Mouse (Mus musculus) forebrain, postnatal 0 days (tissue): ENCODE measurements around the gene Kcnn3. TPM values are rescaled to one million over a fixed set of nuclear protein-coding genes. Genes with fewer than 3 reads are reported as not detected.
A peak's percentile ranks its signal among the peaks of the same experiment; 100 is the strongest.

Experiments
- ATAC-seq: fragments of 200-750 bp; cut with Nextera tagmentation; 2 replicates; pipeline ENCODE4 v1.8.0; 2017; ENCODE audit warnings: mild to moderate bottlenecking, moderate library complexity
- DNase-seq: peaks from one replicate; pipeline ENCODE4 v3.0.0-alpha.2; 2015
- H3K27ac ChIP-seq: fragments of 300-500 bp; sonication (generic); 2 replicates; pipeline ENCODE4 v1.5.1; 2014; ENCODE audit warnings: low read depth, mild to moderate bottlenecking, antibody characterized with exemption, low read length, moderate library complexity, mixed read lengths
- H3K27me3 ChIP-seq: fragments of 300-500 bp; sonication (generic); 2 replicates; pipeline ENCODE4 v1.6.1; 2014; ENCODE audit warnings: mild to moderate bottlenecking, low read length, mixed read lengths; ENCODE audit not compliant: insufficient read depth
- H3K36me3 ChIP-seq: fragments of 300-500 bp; sonication (generic); 2 replicates; pipeline ENCODE4 v1.6.1; 2014; ENCODE audit warnings: mild to moderate bottlenecking, moderate library complexity; ENCODE audit not compliant: insufficient read depth
- H3K4me1 ChIP-seq: fragments of 300-500 bp; sonication (generic); 2 replicates; pipeline ENCODE4 v1.6.1; 2014; ENCODE audit warnings: antibody characterized with exemption; ENCODE audit not compliant: insufficient read depth
- H3K4me2 ChIP-seq: fragments of 300-500 bp; sonication (generic); 2 replicates; pipeline ENCODE4 v1.6.1; 2014; ENCODE audit warnings: low read depth, mild to moderate bottlenecking, moderate library complexity
- H3K4me3 ChIP-seq: fragments of 300-500 bp; sonication (generic); 2 replicates; pipeline ENCODE4 v1.5.1; 2014; ENCODE audit warnings: low read depth, low read length, mixed read lengths
- H3K9ac ChIP-seq: fragments of 300-500 bp; sonication (generic); 2 replicates; pipeline ENCODE4 v1.6.1; 2014; ENCODE audit warnings: mild to moderate bottlenecking
- H3K9me3 ChIP-seq: fragments of 300-500 bp; sonication (generic); 2 replicates; pipeline ENCODE4 v1.6.1; 2016; ENCODE audit warnings: low read length
- CTCF ChIP-seq: sonication (generic); IDR thresholded peaks from 2 replicates; pipeline ENCODE4 v1.5.1; 2016; ENCODE audit warnings: antibody characterized with exemption, control low read depth, low read depth
- WGBS: fragments of 180-500 bp; shearing (Covaris S2); extraction: QIAGEN DNeasy Blood & Tissue Kit; methylation state at CpG from one replicate; pipeline ENCODE4 v1.1.7; 2014; 5-methylcytosine and 5-hydroxymethylcytosine counted together
- polyA plus RNA-seq: library from polyadenylated mRNA; unstranded; fragments of >200 nt; fragmentation: Nextera tagmentation; extraction: Ambion mirVana; gene quantifications from 2 replicates; pipeline ENCODE4 v1.2.1, GENCODE M21; 2015
- total RNA-seq: library from RNA; depleted of rRNA; stranded (reverse); fragments of >200 nt; gene quantifications from 2 replicates; pipeline ENCODE4 v1.2.3, GENCODE M21; 2014

The Kcnn3 gene
- total and polyA plus RNA-seq, 2 experiments from 2014 or later = 5.1 to 13.6 TPM

DNA sequence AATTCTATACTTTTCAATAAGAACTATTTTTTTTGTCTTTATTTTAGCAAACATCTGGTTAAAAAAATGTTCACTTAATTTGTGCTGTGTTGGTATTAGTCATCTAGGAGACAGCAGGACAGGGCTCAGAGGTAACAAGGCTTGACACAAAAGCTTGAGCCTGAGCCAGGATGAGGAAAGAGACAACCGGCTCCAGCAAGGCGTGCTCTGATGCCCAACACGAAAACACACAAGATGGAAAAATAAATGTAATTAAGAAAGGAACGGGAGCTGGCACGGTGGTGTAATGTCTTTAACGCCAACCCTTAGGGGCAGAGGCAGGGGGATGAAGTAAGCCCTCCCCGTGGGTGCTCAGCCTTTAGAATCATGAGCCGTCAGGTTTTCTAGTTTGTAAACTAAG, 33.9 kb upstream of the Kcnn3 start:
- Histone ChIP-seq H3K9ac (no peak overlapping the region), H3K9me3 (no peaks in the 10 kb centered on the region), H3K36me3 (no peaks in the 10 kb centered on the region), H3K4me3 (no peak overlapping the region), H3K27me3 (no peaks in the 10 kb centered on the region), H3K4me1 (no peaks in the 10 kb centered on the region), H3K4me2 (no peak overlapping the region), H3K27ac (no peak overlapping the region)
- TF ChIP-seq CTCF = no peak
- WGBS = 61% methylated on average over 8 of the region's 8 CpGs
- DNase-seq = no peak
- no peak for ATAC-seq

DNA sequence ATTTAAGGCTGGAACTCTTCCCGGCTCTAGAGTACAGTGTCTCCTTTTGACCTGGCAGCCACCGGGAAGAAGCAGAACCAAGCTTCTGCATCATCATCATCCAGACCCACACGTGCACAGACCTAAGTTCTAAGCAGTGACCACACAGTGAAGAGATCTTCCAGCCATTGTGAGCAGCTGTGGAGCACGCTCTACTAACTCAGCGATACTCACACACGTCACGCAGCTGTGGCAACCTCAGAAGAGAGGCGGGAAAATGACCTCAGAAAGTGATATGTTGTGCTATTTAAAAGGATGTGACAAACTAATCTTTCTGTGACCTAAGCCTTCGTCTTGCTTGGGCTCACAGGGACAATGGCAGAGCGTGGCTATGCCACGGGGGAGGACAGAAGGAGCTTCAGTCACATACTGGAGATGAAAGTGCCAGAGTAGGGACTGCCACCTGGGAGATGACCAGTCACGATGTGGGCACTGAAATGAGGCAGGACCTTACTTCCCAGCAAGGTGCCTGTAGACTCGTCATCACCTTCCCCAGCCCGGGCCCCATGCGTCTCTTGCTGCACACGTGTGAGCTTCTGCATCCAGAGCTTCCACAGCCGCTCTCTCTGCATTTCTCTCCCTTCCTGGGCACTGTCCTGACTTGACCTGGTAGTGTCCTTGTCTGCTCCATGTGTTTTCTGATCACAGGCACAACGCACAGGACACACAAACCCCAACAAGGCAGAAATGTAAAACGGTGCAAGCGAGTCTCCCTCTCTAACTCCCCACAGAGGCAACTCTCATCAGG, 32.9 kb upstream of the Kcnn3 start:
- no peak overlapping the region for H3K27ac ChIP-seq
- H3K4me1 ChIP-seq = no peaks in the 10 kb centered on the region
- no peak for TF ChIP-seq CTCF
- H3K4me2 ChIP-seq = no peak overlapping the region
- no peaks in the 10 kb centered on the region for H3K36me3 ChIP-seq
- H3K9me3 ChIP-seq = no peaks in the 10 kb centered on the region
- DNase-seq = no peak
- no peak for ATAC-seq
- no peaks in the 10 kb centered on the region for H3K27me3 ChIP-seq
- WGBS = 62% methylated on average over 20 of the region's 20 CpGs
- H3K4me3 ChIP-seq = no peak overlapping the region
- H3K9ac ChIP-seq = no peak overlapping the region

DNA sequence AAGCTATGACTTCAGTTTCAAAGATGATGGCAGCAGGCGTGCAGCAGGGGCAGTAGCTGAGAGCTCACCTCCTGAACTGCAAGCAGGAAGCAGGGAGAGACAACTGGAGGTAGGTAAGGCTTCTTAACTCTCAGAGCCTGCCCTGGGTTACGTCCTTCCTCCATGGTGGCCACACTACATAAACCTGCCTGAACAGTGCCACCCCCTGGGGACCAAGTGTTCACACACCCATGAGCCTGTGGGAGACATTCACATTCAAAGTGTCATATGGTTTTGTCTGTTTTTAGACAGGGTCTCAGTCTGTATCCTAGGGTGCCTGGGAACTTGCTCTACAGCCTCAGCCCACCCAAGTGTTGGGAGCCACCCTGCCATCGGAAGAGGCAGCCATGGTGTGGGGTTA, 29.2 kb upstream of the Kcnn3 start:
- Histone ChIP-seq H3K4me2 (no peak overlapping the region), H3K9me3 (no peaks in the 10 kb centered on the region), H3K36me3 (no peaks in the 10 kb centered on the region), H3K4me3 (no peak overlapping the region), H3K27me3 (no peaks in the 10 kb centered on the region), H3K4me1 (no peaks in the 10 kb centered on the region), H3K9ac (no peak overlapping the region), H3K27ac (no peak overlapping the region)
- WGBS = 82% methylated on average over 3 of the region's 3 CpGs
- TF ChIP-seq CTCF = no peak
- ATAC-seq (no peak), DNase-seq (no peak)

DNA sequence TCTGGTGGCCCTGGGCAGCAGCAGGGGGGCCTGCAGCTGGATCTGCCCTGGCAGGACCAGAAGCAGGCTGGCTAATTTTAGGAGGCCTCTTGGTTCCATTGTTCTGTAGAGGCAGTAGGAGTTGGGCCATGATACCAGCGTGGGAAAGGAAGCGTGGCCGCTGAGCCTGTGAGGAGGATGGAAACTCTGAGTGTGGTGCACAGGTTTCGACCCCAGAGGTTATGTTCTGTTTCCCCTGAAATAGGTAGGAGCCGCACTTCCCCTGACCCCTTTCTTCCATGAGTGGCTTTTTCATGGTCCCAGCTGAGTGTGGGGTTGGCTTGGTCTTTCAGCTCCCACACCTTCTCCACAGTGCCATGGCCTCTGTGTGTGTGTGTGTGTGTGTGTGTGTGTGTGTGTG, 28.4 kb upstream of the Kcnn3 start:
- no peak overlapping the region for H3K4me2 ChIP-seq
- no peak for ATAC-seq

DNA sequence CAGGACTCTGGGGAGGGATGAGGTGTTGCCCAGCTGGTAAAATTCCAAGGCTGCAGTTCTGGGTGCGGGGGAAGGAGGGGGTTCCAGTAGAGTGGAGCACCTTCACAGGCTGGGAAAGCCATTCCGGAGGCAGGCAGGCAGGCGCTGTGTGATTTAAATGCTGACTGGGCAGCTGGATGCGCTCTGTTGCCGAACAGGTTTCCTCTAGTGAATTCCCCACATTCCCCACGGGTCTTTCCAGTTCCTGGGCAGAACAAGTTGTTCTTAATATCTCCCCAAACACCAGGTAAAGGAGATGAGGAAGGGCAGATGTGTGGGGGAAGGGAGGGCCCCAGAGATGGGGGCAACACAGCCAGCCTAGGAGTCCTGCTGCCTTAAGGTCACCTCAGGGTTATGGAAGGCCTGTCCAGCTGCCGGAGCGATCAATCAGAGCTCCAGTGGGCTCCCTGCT, 27.2 kb upstream of the Kcnn3 start:
- Histone ChIP-seq H3K36me3 (no peaks in the 10 kb centered on the region), H3K9me3 (no peaks in the 10 kb centered on the region), H3K4me3 (no peak overlapping the region), H3K9ac (no peak overlapping the region), H3K4me1 (no peaks in the 10 kb centered on the region), H3K27me3 (no peaks in the 10 kb centered on the region), H3K4me2 (no peak overlapping the region), H3K27ac (no peak overlapping the region)
- DNase-seq (no peak), ATAC-seq (no peak)
- no peak for TF ChIP-seq CTCF
- WGBS = 57% methylated on average over 8 of the region's 8 CpGs

More for the DNA sequence above, 28.4 kb upstream of the Kcnn3 start:
- H3K27me3 ChIP-seq = no peaks in the 10 kb centered on the region
- H3K4me3 ChIP-seq = no peak overlapping the region
- no peaks in the 10 kb centered on the region for H3K4me1 ChIP-seq
- DNase-seq = no peak
- 90% methylated on average over 5 of the region's 5 CpGs for WGBS
- no peak overlapping the region for H3K9ac ChIP-seq
- no peaks in the 10 kb centered on the region for H3K9me3 ChIP-seq
- TF ChIP-seq CTCF = no peak
- no peak overlapping the region for H3K27ac ChIP-seq
- H3K36me3 ChIP-seq = no peaks in the 10 kb centered on the region

DNA sequence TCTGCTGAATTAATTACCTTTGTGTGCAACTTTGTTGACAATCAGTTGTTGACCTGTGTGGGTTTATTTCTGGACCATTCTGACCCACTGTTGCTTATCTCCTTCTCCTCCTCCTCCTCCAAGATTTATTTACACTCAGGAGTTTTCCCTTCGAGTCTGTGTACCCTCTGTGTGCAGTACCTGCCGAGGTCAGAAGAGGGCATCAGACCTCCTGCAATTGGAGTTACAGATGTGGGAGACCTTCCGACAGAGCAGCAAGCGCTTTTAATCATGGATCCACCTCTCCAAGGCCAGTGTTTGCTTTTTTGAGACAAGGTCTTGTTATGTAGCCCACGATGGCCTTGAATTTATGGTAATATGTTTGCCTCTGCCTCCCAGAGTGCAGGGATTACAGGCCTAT, 25.3 kb upstream of the Kcnn3 start:
- Histone ChIP-seq H3K27ac (no peak overlapping the region), H3K4me2 (no peak overlapping the region), H3K27me3 (no peaks in the 10 kb centered on the region), H3K4me3 (no peak overlapping the region), H3K9me3 (no peaks in the 10 kb centered on the region), H3K9ac (no peak overlapping the region), H3K4me1 (no peaks in the 10 kb centered on the region), H3K36me3 (no peaks in the 10 kb centered on the region)
- ATAC-seq (no peak), DNase-seq (no peak)
- peak; percentile 35 for TF ChIP-seq CTCF
- 92% methylated on average over 5 of the region's 5 CpGs for WGBS

DNA sequence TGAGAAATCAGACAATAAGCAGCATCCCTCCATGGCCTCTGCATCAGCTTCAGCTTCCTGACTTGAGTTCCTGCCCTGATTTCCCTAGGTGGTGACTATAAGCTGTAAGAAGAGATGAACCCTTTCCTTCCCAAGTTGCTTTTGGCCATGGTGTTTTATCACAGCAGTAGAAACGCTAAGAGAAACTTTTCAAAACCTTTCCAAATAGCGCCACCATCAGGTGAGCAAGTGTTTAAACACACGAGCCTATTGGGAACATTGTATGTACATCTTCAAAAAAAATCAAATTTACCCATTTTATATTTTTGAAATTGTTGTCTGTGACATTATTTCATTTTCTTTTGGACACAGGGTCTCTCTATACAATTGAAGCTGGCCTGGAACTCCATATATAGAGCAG, 23.6 kb upstream of the Kcnn3 start:
- H3K36me3 ChIP-seq = no peaks in the 10 kb centered on the region
- no peaks in the 10 kb centered on the region for H3K9me3 ChIP-seq
- no peaks in the 10 kb centered on the region for H3K4me1 ChIP-seq
- H3K27ac ChIP-seq = no peak overlapping the region
- 64% methylated on average over 3 of the region's 3 CpGs for WGBS
- no peak overlapping the region for H3K9ac ChIP-seq
- DNase-seq (no peak), ATAC-seq (no peak)
- no peak overlapping the region for H3K4me3 ChIP-seq
- no peaks in the 10 kb centered on the region for H3K27me3 ChIP-seq
- no peak for TF ChIP-seq CTCF
- H3K4me2 ChIP-seq = no peak overlapping the region
